Mouse (Mus musculus) WW6 (cell line): ENCODE data around the gene Rufy3.
A peak's percentile ranks its signal among the peaks of the same experiment; 100 is the strongest.

Experiments used
- DNase-seq: peaks from one replicate; pipeline ENCODE4 v3.0.0-alpha.2; 2013; ENCODE audit warnings: low read depth, low spot score

Rufy3 gene

GRCm38 (mm10) chr5:88685306-88685705 is 120.5 kb downstream of the Rufy3 start:
- no peak for DNase-seq

DNA sequence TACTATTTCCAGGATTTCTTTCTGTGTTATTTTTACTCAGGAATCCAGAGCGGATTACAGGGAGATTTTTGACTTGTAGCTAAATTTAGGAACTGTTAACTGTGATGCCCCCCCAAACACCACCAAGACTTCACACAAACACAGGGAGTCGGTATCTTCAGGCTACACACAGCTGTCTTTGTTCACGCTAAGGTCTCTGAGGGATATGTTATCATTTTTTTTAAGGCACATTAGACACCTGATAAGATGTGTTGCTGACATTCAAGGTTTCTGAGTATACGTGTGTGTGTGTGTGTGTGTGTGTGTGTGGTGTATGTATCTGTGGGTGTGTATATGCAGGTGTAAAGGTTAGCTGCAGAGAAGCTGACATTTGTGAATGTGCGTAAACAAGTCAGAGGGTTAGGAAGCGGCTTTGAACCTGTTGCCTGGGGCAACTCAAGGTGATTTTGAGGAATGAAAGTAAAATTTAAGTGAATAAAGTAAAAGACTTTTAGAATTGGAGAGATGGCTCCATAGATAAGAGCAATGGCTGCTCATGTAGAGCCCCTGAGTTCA is 121.0 kb downstream of the Rufy3 start:
- DNase-seq = no peak

GRCm38 (mm10) chr5:88687996-88688406 is 123.2 kb downstream of the Rufy3 start:
- DNase-seq = no peak

DNA sequence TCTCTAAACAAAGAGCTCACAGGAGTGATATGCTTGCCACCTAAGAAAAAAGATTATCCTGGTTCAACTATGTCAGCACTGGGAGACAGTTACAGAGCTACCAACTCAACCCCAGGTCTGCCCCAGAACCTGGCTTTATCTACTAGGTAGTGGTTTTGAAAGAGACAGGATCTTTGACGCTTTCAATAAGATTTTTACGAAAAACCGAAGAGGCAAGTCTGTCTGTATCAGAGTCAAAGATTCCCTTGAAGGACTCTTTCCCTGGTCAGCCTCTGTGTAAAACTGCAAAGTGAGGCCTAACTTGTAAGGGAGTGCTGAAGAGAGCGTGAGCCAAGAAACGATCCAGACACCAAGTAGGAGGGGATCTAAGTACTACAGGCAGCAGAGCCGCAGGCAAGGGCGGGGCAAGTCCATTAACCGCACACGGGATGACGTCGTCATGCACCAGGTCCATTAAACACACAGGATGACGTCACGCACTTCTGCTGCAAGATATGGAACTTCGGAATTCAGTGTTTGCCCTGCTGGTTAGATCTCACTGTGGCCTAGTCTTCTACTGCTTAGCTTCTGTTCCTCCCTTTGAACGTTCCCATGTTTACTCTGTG is 123.8 kb downstream of the Rufy3 start:
- DNase-seq = peak; percentile 83

GRCm38 (mm10) chr5:88689279-88689938 is 124.6 kb downstream of the Rufy3 start:
- no peak for DNase-seq

DNA sequence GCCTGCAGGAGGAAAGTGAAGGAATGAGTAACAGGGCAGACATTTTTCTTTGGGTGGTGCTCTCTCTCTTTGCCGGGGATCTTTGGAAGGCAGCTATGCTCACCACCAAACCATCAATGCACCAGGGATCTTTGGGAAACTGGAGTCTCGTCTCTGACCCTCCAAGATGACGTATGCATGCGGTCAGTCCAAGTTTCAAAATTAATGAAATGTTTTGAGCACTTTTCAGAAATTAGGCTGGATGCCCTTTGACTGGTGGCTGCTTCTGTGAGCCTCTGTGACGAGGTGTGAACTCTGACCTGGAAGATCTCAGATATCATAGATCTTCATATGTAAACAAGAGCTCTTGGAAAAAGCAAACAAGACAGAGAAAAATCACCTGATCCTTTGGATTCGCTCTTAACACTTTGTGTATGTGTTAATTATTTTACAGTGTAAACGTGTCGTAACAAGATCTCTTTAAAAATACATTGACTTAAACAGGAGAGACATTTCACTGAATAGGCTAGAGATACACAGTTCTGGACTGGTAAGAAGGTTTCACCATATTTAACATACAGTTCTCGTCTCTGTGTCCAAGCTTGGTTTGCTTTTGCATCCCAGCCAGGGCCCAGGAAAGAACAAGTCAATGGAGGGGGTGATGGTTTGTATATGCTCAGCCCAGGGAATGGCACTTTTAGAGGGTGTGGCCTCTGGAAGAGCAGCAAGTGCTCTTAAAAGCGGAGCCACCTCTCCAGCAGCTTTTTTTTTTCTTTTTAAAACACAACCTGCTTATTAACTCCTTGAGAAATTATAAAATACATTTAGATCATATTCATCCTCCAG is 126.1 kb downstream of the Rufy3 start:
- no peak for DNase-seq

- DNase-seq = no peak
Measured at GRCm38 (mm10) chr5:88691506-88692095, 126.8 kb downstream of the Rufy3 start.

- no peak for DNase-seq
Measured at GRCm38 (mm10) chr5:88692586-88692985, 127.7 kb downstream of the Rufy3 start.

DNA sequence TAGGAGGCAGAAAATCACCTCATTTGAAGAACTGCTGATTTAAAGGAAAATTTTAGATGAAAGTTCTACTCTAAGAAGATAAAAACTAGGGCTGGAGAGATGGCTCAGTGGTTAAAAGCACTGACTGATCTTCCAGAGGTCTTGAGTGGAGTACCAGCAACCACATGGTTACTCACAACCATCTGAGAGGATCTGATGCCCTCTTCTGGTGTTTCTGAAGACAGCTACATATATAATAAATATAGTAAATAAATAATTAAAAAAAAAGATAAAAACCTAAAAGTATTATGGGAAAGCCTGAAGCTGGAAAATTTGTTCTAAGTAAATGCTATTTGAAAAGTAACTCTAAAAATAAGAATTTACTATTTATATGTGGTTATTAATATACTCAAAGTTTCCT is 128.2 kb downstream of the Rufy3 start:
- DNase-seq = no peak

GRCm38 (mm10) chr5:88697291-88697690 is 132.5 kb downstream of the Rufy3 start:
- DNase-seq = no peak

DNA sequence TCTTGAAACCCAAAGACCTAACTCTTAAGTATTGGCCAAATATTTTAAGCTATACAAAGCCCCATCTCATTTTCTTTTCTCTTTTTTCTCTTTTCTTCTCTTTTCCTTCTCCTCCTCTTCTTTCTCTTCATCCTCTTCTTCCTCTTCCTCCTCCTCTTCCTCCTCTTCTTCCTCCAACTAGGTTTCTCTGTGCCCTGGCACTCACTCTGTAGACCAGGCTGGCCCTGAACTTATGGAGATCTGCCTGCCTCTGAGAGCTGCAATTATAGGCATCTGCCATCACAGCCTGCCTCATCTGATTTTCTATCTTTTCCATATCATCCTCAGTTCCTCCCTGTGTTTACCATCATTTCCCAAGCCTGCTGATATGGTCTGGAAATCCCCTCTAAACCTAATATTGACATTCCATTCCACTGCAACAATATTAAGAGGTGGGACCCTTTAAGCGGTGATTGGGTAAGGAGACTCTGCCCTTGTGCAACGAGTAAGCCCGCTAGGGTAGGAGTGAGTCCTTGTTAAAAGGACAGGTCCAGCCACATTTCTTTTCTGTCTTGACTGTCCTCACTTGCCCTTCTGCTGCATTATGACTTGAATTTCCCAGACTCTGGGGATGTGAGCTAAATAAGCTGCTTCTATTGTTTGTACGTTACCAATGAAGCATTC is 134.5 kb downstream of the Rufy3 start:
- no peak for DNase-seq
